Mouse (Mus musculus) thymus, postnatal 25 days (tissue): ENCODE results near the gene Zp1.
A peak's percentile ranks its signal among the peaks of the same experiment; 100 is the strongest.

Experiments used
- DNase-seq: peaks from one replicate; pipeline ENCODE4 v3.0.0; 2022

The Zp1 gene

DNA sequence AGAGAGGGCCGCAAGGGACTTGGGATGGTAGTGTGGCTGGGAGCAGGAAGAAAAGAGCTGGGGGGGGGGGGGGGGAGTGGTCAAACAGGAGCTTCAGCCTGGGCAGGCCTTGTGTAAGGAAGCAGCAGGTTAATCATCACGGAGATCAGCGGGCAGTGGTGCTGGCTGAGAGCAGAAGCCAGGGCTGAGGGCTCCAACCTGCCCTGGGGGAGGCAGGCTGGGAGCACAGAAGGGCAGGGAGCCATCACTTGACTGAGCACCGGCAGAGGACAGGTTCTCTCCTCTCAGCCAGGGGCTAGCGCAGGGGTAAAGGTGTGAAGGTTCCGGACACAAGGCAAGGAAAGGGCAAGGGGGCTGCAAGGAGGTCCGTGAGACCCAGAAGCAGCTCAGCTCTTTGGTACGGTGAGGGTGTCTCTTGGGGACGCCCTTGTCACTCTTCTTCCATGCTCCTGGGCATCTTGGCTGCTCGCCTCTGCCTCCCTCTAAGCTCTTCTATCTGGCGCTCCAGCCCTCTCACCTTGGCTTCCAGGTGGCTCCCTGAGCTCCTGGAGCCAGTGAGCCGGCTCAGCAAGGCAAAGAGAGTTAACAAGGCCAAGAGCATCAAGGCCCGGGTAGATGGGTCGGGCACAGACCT lies 49.0 kb downstream of the Zp1 start:
- DNase-seq = no peak

GRCm38 (mm10) chr19:10870676-10871075 lies 49.8 kb downstream of the Zp1 start:
- DNase-seq = no peak

- DNase-seq = no peak
Observed at GRCm38 (mm10) chr19:10869886-10870527, 50.4 kb downstream of the Zp1 start, which contains the start of gene Tmem132a. Gene Tmem132a (minus strand): TSS chr19:10869940.

DNA sequence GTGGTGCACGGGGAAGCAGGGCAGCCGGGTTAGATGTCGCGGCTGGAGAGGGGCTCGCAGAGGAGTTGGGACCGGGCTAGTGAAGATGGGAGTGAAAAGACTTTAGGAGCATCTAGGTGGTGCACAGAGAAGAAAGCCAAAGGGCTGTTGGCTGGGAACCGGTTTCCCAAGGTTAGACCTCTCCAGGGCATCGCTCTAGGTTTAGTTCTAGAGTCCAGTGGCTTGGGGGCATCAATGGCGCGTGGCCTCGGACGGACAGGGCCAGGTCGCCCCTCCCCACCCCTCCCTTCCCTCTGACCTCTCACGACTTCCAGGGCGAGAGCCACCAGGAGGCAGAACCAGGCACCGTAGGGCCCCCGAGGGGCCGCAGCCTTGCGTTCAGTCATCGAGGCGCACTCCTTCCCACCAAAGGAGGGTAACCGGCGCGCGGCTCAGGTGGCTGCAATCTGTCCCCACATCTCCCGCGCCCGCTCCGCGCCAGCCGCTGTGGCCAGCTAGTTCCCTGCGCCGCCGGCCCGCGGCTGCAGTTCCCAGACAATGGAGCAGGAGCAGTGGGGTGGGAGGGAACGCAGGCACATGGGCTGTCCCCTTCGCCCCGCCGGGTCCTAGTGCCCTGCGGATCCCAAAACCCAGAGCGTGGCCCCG lies 51.1 kb downstream of the Zp1 start:
- DNase-seq = peak; percentile 40

DNA sequence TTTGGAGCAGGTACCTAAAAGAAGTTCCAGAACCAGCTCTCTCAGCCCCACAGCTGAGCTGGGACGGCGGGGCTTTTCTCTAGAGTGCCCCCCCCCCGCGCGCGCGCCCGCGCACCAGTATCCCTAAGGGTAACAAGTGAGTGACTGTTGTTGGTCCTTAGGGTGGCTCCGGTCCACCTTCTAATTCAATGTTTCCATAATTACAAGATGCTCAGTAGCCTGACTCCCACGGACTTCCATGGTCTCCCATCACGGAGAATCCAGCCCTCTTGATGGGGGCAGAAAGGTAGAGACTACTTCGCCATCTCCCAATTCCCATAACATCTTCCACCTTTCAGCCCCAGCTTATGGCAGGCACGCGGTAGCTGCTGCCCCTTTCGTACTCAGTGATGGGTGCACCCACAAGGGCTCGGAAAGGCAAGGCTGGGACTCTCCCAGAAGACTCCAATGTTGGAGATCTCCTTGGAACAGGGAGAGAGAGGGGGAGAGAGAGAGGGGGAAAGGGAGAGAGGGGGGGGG lies 51.8 kb downstream of the Zp1 start:
- no peak for DNase-seq

GRCm38 (mm10) chr19:10867946-10868622 lies 52.3 kb downstream of the Zp1 start:
- DNase-seq = no peak

GRCm38 (mm10) chr19:10866351-10866750 lies 54.1 kb downstream of the Zp1 start:
- no peak for DNase-seq
